Mouse (Mus musculus) liver, embryonic 18 days (tissue): ENCODE measurements around the gene Ssc5d. TPM values are rescaled to one million over a fixed set of nuclear protein-coding genes. Genes with fewer than 3 reads are reported as not detected.

ENCODE experiments used
- polyA plus RNA-seq: library from polyadenylated mRNA; depleted of rRNA; stranded (reverse); fragments of >200 nt; gene quantifications from 2 replicates; pipeline ENCODE4 v1.2.3, GENCODE M21; 2012; rRNA removed

Ssc5d gene
- 0.25 and 0.30 TPM in 2 replicates for polyA plus RNA-seq

DNA sequence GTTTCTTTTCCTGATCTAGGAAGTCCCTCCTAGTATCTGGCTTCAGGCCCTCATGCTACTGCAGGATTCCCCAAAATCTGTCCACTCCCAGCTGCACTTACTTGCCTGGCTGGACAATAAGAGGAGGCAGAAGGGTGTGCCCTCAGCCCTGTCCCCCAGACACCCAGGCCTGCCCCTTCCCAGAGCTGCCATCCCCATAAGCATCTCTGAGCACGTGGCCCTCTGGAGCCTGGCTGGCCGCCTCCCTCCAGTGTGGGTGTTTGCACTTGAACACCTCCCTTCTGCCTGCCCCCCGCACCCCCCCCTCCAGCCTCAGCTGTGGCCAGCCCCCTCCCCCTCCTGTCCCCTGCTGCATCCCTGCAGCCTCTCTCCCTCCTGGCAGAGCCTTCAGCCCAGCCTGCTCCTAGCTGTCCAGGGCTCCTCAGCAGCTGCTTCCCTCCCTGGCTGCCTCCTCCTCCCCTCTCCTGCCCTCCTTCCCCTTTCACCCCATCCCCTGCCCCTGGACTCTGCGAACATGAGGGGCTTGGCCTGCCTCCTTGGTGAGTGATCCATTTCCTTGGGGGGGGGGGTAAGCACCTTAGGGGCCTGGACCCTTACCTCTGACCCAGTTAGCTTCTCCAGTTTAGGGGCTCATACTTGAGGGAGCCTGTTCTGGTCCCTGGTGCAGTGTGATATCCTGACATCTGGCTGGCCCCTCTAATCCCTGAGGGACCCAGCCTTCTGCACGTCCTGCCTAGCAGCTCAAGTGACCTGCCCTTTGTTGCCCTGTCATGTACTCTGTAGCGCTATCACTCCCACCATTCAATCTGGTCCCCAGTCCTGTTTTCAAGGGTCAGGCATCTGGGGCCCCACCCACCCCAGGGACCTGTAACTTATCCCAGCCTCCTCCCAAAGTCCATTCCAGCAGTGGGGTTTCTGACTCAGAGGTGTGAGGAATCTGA lies at the start of gene Ssc5d:
Gene Ssc5d, plus strand, starts transcription at position 345 of the 941 bp plus-strand sequence.

DNA sequence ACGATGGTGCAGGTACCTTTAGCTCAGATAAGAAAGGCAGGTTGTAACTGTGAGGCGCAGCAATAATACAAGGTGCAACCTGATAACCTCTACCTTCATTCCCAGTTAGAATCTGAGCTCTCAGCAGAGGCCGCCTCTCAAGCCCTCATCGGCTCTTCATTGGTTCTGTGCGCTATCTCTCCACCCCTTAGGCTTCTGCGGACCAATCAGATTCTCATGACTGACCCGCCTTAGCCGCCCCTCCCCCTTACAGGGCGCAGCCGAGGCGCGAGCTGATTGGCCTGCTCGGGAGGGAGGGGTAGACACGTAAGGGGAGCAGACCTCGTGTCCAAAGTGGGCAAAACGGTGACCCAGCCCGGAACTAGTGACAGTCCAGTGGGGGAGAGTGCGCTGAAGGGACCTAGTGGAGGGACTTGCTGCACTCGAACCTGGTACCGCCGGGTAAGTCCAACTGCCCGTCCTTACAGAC lies 48.8 kb upstream of the Ssc5d start, which contains the start of gene Isoc2a:
Gene Isoc2a, plus strand, starts transcription at position 401 of the 469 bp plus-strand sequence.

DNA sequence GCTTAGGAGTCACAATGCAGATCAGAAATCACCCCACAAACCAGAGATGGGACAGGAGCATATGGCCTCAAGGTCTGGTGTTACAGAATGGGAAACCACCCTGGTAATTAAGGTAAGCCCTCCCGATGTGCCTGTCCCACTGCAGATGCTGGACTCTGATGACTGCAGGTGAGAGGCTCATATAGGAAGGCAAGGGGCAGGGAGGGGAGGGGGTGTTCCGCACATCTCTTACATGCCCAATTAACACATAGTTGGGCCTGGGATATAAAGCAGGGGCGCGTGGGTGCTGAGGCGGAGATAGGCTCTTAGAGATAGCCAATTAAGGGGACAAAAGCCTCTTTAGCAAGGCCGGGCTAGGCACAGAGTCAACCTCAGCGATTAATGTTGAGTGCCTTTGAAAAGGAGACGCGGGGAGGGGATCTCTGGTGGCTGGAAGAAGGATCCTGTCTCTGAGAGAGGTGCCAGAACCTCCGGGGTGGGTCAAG lies 19.1 kb upstream of the Ssc5d start, which contains the start of gene Gm36210:
Gene Gm36210, minus strand, starts transcription at position 51 of the 485 bp plus-strand sequence.

DNA sequence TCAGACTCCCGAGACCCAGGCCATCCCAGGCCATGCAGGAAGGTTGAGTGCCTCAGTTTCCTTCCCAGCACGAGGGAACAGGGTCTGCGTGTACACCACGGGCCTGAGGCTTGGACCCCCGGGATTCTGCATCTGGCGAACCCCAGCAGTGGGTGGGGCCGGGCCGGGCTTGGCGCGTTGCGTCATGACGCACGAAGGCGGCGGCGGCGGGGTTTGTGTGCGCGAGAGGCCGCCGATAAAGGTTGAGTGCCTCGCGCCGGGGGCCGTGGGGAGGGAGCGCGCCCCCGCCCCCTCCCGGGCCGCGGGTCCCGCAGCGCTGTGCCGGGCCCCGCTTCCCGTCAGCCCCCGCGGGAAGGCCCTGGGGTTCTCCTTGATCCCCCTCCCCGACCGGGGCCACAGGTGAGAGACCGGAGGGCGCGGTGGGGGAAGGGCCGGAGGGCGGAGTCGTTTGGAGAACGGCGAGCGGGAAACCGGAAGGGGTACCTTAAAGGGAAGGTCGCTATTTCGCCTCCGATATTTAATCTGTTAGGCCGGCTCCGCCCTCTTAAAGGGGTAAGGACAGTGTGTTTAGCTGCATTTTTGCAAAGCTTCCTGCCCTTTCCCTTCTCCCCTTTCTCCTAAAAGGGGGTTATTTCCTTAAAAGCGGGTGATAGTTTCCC lies 10.4 kb upstream of the Ssc5d start, which contains the start of gene Zfp628:
Gene Zfp628, plus strand, starts transcription at position 211 of the 659 bp plus-strand sequence.

DNA sequence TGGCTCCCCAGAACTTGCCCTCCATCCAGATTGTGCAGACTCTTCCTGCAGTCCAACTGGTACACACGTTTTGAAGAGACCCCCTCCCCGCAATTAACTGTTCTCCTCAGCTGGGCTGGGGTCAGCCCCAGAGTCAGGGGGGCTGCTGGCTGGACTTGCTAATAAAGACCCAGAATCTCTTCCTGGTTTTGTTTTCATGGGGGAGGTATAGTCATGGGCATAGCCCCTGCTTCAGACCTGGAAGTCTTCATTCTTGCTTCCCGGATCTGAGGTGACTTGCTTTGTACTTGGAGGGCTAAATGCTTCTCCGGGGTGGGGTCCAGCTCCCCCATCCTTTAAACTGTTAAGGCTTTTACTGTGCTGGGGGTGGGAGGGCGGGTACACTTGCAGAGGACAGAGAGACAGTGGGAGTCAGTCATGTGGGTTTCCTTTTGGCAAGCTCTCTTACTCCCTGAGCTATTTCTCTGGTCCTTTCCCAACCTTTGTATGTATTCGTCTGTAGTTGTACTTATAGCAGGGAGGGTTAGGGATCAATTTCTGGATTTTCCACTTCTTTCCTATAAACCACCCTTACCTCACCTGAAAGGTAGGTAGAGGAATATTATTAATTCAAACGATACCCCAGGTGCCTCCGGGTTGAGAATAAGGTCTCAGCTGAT lies 3.6 kb upstream of the Ssc5d start, which contains the start of gene Nat14:
Gene Nat14, plus strand, starts transcription at position 205 of the 659 bp plus-strand sequence.

DNA sequence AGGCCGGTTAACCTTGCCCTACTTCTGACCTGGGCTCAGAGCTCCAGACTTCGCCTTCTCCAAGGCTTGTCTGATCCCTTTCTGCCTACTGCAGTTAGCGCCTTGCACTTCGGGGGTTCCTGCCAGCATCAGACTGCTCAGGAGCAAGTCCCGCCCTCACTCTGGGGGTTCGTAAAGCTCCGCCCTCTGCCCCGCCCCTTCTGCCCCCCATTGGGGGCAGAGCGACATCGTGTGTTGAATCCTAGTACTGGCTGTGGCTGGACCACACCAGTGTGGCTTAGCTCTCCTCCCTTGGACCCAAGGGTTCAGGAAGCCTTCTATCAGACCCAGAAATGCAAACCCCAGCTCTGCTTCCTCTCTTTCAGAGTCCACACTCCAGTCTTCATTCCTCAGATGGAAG lies 38.7 kb downstream of the Ssc5d start, which contains the start of gene Sbk2:
Gene Sbk2, minus strand, starts transcription at position 135 of the 400 bp plus-strand sequence.

DNA sequence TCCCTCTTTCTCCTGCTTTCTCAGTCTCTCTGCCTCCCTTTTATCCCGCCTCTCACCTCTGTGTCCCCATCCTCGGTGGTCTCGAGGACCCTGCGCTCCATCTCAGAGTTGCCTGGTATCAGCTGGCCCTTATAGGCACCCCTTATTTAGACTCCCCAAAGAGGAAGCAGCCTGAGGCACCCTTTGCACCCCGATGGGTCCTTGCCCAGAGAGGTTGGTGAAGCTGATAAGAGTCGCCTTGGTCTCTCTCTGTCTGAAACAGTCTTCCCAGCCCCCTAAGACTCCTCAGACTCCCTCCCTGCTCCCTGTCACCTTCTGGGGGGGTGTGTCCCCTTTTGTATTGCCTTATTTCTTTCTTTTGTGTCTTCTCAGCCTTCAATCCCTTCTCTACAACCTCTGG lies 45.5 kb downstream of the Ssc5d start, which contains the start of gene Sbk3:
Gene Sbk3, minus strand, starts transcription at position 101 of the 400 bp plus-strand sequence.

Other genes starting within 250 kb of the Ssc5d start
- gene Hspbp1, start 240.7 kb upstream of the Ssc5d start, polyA plus RNA-seq, result 20.4 and 21.6 TPM in 2 replicates
- gene Brsk1, start 235.2 kb upstream of the Ssc5d start, polyA plus RNA-seq, result 0.31 and 0.32 TPM in 2 replicates
- gene Tmem150b, start 200.5 kb upstream of the Ssc5d start, polyA plus RNA-seq, result 0.74 and 0.80 TPM in 2 replicates
- 53.8 and 67.2 TPM in 2 replicates for gene Kmt5c, start 185.7 kb upstream of the Ssc5d start, polyA plus RNA-seq
- 80.4 and 84.3 TPM in 2 replicates for gene Cox6b2, start 172.7 kb upstream of the Ssc5d start, polyA plus RNA-seq
- gene Fam71e2, start 154.5 kb upstream of the Ssc5d start, polyA plus RNA-seq, result 0.01 TPM in 1 of 2 replicates, not detected in the other
- 0.02 and 0.13 TPM in 2 replicates for gene Il11, start 142.9 kb upstream of the Ssc5d start, polyA plus RNA-seq
- not detected in 2 replicates for gene Tmem190, start 142.8 kb upstream of the Ssc5d start, polyA plus RNA-seq
- gene Tmem238, start 136.1 kb upstream of the Ssc5d start, polyA plus RNA-seq, result 11.3 and 11.9 TPM in 2 replicates
- 244 and 284 TPM in 2 replicates for gene Rpl28, start 132.9 kb upstream of the Ssc5d start, polyA plus RNA-seq
- 252 and 281 TPM in 2 replicates for gene Ube2s, start 113.2 kb upstream of the Ssc5d start, polyA plus RNA-seq
- gene Shisa7, start 81.1 kb upstream of the Ssc5d start, polyA plus RNA-seq, result 0.08 and 0.18 TPM in 2 replicates
- gene Isoc2b, start 55.5 kb upstream of the Ssc5d start, polyA plus RNA-seq, result 5.7 and 6.4 TPM in 2 replicates
- gene Isoc2a, start 48.6 kb upstream of the Ssc5d start, polyA plus RNA-seq, result 29.3 and 33.2 TPM in 2 replicates
- gene Gm36210, start 19.3 kb upstream of the Ssc5d start, polyA plus RNA-seq, result 0.03 and 0.05 TPM in 2 replicates
- 2.1 and 2.5 TPM in 2 replicates for gene Zfp628, start 10.6 kb upstream of the Ssc5d start, polyA plus RNA-seq
- 0.61 and 0.77 TPM in 2 replicates for gene Nat14, start 3.8 kb upstream of the Ssc5d start, polyA plus RNA-seq
- 0.06 TPM in 1 of 2 replicates, not detected in the other for gene Sbk2, start 38.6 kb downstream of the Ssc5d start, polyA plus RNA-seq
- 0.01 TPM in 2 replicates for gene Sbk3, start 45.4 kb downstream of the Ssc5d start, polyA plus RNA-seq
- gene Zfp579, start 70.4 kb downstream of the Ssc5d start, polyA plus RNA-seq, result 8.2 and 11.4 TPM in 2 replicates
- gene Zfp524, start 88.6 kb downstream of the Ssc5d start, polyA plus RNA-seq, result 10.6 and 11.9 TPM in 2 replicates
- 11.8 and 13.2 TPM in 2 replicates for gene Fiz1, start 88.9 kb downstream of the Ssc5d start, polyA plus RNA-seq
- gene Gm44973, start 89.7 kb downstream of the Ssc5d start, polyA plus RNA-seq, result 0.10 TPM in 1 of 2 replicates, not detected in the other
- gene Zfp865, start 94.6 kb downstream of the Ssc5d start, polyA plus RNA-seq, result 5.6 and 7.4 TPM in 2 replicates
- 0.32 and 0.41 TPM in 2 replicates for gene Ccdc106, start 94.8 kb downstream of the Ssc5d start, polyA plus RNA-seq
- gene 4632433K11Rik, start 108.3 kb downstream of the Ssc5d start, polyA plus RNA-seq, result not detected in 2 replicates
- gene Zfp784, start 112.7 kb downstream of the Ssc5d start, polyA plus RNA-seq, result 1.6 and 1.7 TPM in 2 replicates
- gene Zfp580, start 125.8 kb downstream of the Ssc5d start, polyA plus RNA-seq, result 1.6 TPM in 2 replicates
- gene U2af2, start 136.4 kb downstream of the Ssc5d start, polyA plus RNA-seq, result 90.0 and 99.7 TPM in 2 replicates
- gene Epn1, start 154.4 kb downstream of the Ssc5d start, polyA plus RNA-seq, result 42.2 and 48.3 TPM in 2 replicates
- not detected in 2 replicates for gene Rfpl4, start 191.2 kb downstream of the Ssc5d start, polyA plus RNA-seq
- 0.56 and 0.59 TPM in 2 replicates for gene Rasl2-9, start 200.2 kb downstream of the Ssc5d start, polyA plus RNA-seq
- gene Vmn1r55, start 223.9 kb downstream of the Ssc5d start, polyA plus RNA-seq, result not detected in 2 replicates